Mouse (Mus musculus) brain, embryonic 14.5 days (tissue): ENCODE results near the gene Hexim1.

Experiments used
- CTCF ChIP-seq: fragments of 200-500 bp; IDR thresholded peaks from 2 replicates; pipeline ENCODE4 v1.5.1; 2012; ENCODE audit warnings: inconsistent platforms, mild to moderate bottlenecking, moderate library complexity, borderline replicate concordance; ENCODE audit not compliant: insufficient read depth, insufficient read length; ENCODE audit errors: extremely low read depth
- POLR2A ChIP-seq: fragments of 200-500 bp; IDR thresholded peaks from 2 replicates; pipeline ENCODE4 v1.6.1; 2012; ENCODE audit warnings: mild to moderate bottlenecking, inconsistent platforms, borderline replicate concordance; ENCODE audit not compliant: poor library complexity, insufficient read depth, insufficient read length, severe bottlenecking; ENCODE audit errors: extremely low read depth

GRCm38 (mm10) chr11:103081631-103082030, 34.4 kb upstream of the Hexim1 start:
- no peak for TF ChIP-seq POLR2A
- no peak for TF ChIP-seq CTCF
